Mouse (Mus musculus) cerebellum, adult 11-12 months (tissue): ENCODE data around the gene Gpc4.

Experiments used
- DNase-seq: peaks from one replicate; pipeline ENCODE4 v3.0.0; 2022

The Gpc4 gene

GRCm38 (mm10) chrX:52144491-52144890 is 20.6 kb downstream of the Gpc4 start:
- no peak for DNase-seq

DNA sequence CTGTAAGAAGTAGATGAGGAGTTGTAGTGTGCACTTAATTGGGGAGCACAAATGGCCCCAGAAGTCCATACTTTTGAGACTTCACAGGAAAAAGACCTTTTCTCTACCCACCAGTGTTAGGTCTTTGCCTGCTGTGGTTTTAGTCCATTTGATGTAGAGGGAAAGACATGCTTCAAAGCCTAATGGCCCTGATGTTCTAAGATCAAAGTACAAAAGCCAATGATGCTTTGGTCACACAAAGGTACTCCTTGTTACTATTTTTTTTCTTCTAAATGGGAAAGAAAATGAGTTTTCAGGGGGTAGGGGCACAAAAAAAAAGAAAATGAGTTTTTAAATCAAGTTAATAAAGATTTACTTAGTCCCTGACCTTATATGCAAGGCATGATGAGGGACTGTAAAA is 24.7 kb downstream of the Gpc4 start:
- no peak for DNase-seq

- DNase-seq, result no peak
Observed at GRCm38 (mm10) chrX:52138461-52139075, 26.5 kb downstream of the Gpc4 start.

- no peak for DNase-seq
Observed at GRCm38 (mm10) chrX:52138033-52138432, 27.0 kb downstream of the Gpc4 start.

GRCm38 (mm10) chrX:52136525-52136924 is 28.5 kb downstream of the Gpc4 start:
- no peak for DNase-seq

GRCm38 (mm10) chrX:52129604-52130003 is 35.4 kb downstream of the Gpc4 start:
- no peak for DNase-seq

- no peak for DNase-seq
Observed at GRCm38 (mm10) chrX:52128794-52129193, 36.3 kb downstream of the Gpc4 start.

DNA sequence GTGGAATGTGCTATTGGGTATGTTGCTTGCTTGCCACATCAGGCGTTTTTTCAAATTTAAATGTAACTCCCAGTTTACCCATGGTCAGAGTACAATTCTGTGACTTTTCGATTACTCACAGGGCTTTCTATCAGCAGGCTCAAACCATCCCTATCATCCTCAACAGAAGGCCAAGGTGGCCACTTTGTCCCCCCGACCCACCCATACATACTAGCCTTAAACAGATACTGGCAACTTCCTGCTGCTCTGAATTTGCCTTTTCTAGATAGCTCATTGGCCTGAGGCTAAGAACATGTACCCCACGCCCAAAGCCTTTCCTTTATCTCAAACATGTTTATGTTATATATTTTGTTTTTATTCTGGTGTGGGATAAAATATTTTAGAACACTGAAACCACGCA is 51.4 kb downstream of the Gpc4 start:
- DNase-seq, result no peak

DNA sequence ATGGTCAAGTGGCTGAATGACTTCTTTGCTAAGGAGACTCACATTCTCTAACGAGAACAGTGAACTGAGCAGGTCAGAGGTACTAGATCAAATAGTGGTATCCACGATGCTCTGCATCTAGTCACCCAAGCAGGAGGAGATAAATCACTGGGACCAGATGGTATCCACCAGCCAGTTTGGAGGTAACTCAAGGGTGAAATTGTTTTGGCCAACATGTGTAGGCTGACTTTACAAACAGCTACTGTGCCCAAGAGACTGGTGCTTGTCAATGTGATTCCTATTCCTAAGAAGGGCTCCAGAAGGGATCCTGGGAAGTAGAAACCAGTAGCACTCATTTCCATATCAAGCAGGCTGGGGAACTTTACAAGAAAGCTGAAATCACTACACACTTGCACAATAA is 55.4 kb downstream of the Gpc4 start:
- no peak for DNase-seq

DNA sequence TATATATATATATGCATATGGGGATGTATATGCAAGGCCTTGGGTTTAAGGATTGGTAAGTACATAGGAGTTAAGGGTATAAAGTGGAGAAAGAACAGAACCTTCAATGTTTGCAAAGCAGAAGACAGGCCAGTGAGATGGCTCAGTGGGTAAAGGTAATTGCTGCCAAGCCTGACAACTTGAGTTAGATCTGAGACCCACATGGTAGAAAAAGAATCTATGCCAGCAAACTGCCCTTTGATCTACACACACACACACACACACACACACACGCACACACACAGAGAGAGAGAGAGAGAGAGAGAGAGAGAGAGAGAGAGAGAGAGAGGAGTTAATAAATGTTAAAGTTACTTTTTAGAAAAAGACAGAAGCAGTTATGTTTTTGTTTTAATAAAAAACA is 56.1 kb downstream of the Gpc4 start:
- DNase-seq, result no peak

DNA sequence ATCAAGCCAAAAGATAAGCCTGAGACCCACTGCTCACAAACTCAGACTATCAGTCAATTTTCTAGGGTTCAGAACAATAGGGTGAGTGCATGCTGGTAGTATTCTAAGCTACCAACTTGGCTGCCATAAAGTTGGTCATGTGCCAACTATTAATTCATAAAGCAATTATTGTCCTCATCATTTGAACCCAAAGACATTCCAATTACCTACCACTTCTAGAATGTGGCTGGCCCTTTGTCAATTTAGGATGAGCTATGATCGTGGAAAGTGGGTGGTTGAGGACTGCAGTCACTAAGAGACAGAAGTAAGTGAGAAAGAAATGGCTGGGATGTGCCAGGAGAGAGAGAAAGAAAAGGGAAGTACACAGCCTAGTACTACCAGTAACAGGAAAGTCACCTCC is 61.3 kb downstream of the Gpc4 start:
- DNase-seq, result no peak

GRCm38 (mm10) chrX:52101940-52102339 is 63.1 kb downstream of the Gpc4 start:
- no peak for DNase-seq

- DNase-seq, result no peak
Observed at GRCm38 (mm10) chrX:52101445-52101844, 63.6 kb downstream of the Gpc4 start.

- DNase-seq, result no peak
Observed at GRCm38 (mm10) chrX:52087726-52088348, 77.2 kb downstream of the Gpc4 start.

DNA sequence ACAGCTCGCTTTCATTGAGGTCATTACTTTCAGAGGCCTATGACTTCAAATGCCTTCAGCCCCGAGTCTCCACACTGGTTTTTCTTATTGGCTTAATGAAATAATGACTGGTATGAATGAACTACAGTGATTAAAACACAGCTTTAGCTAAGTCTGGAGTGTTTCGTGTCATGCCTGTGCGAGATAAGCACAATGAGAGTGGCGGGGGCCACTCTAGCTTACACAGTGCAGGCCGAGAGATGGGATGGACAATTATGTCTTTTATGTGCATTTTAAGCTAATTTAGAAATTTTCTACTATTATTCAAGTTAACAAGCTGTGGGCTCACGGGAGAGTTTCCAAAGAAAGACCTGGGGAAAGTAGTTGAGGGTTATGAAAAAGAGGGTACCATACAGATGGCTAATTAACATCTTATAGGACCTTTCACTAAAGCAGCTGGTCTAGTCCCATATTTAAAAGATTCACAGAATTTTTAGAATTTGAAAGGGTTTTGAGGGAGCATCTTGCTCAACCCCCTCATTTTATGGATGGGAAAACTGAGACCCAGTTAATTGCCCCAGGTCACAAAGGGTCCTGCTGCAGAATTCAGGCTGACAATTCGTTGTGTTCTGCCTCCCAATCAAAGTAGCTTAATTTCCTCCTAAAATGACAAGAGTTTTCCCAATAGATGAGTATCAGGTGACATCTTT is 78.0 kb downstream of the Gpc4 start:
- DNase-seq, result no peak

DNA sequence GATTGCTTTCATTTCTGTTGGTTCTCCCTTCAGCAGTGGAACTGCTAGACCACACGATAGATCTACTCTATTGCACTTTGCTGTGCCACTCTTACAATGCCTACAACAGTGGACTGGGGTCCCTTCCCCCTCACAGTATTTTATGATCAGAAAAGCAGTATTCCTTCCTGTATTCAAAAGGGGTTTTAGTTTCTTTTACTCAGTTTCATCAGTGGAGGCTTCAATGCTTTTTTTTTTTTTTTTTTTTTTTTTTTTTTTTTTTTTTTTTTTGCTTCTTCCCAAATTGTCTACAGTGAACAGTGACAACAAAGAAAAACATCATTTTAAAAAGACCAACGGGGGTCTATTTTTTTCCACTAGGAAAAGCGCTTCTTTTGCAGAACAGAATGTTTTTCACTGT is 81.5 kb downstream of the Gpc4 start:
- no peak for DNase-seq

DNA sequence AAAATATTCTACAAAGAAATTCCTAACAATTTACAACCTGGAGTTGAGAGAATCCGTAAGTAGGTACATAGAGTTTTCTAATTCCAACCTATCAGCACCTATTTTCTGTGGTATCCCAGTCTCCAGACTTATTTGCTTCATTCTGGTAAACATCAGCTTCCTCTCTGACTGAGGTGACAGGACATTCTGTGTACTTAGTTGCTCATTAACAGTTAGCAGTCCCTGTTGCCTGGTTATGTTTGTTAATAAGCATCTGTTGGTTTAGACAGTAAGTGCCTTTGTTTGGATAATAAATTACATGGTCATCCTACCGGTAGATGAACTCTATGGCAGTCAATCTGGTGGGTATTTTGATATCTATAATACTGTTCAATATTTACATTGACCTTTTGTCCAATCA is 92.6 kb downstream of the Gpc4 start:
- no peak for DNase-seq

- DNase-seq, result no peak
Observed at GRCm38 (mm10) chrX:52053416-52053815, 111.6 kb downstream of the Gpc4 start.

DNA sequence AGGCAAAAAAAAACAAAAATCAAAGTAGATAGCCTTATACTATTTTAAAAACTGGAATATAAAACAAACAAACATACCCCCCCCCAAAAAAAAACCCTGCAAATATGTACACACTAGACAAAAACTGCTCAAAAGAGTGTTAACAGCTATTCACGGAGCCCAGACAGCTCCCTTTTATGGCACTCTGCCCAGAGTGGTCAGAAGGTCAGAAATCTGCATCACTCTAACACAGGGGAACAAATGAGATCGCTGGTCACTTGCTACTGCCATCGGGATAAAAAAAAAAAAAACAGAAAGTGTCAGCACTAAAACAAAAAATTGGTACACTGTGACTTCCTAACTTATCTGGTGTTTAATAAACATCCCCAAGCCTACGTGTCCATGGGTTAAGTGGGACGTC is 113.0 kb downstream of the Gpc4 start:
- no peak for DNase-seq

- DNase-seq, result no peak
Observed at GRCm38 (mm10) chrX:52050941-52051340, 114.1 kb downstream of the Gpc4 start.

- no peak for DNase-seq
Observed at GRCm38 (mm10) chrX:52039875-52040274, 125.2 kb downstream of the Gpc4 start.

- no peak for DNase-seq
Observed at GRCm38 (mm10) chrX:52030146-52030545, 134.9 kb downstream of the Gpc4 start.

- DNase-seq, result no peak
Observed at GRCm38 (mm10) chrX:52017660-52018059, 147.4 kb downstream of the Gpc4 start.
